Mouse (Mus musculus): Measurements from ENCODE around the gene Tmem215. TPM values are rescaled to one million over a fixed set of nuclear protein-coding genes. Genes with fewer than 3 reads are reported as not detected.

Gene Tmem215
- polyA plus RNA-seq (2015; fragmentation: Nextera tagmentation; extraction: Ambion mirVana) = 0.04 TPM in 1 of 2 replicates, not detected in the other

- DNase-seq (ENCODE audit: low spot score) = no peak
These were observed at the start of gene Tmem215 for GRCm38 (mm10) chr4:40471880-40472279. Tmem215 (plus strand) TSS chr4:40472180.

GRCm38 (mm10) chr4:40431916-40432315, 40.1 kb upstream of the Tmem215 start:
- DNase-seq (ENCODE audit: low spot score) = no peak

- no peak for DNase-seq (ENCODE audit: low spot score)
These were observed 38.6 kb upstream of the Tmem215 start for GRCm38 (mm10) chr4:40433379-40433778.

GRCm38 (mm10) chr4:40434388-40434787, 37.6 kb upstream of the Tmem215 start:
- DNase-seq (ENCODE audit: low spot score) = no peak

- DNase-seq (ENCODE audit: low spot score) = no peak
These were observed 28.4 kb upstream of the Tmem215 start for GRCm38 (mm10) chr4:40443565-40443964.

- no peak for DNase-seq (ENCODE audit: low spot score)
These were observed 935 bp downstream of the Tmem215 start for GRCm38 (mm10) chr4:40472700-40473530.

- no peak for DNase-seq (ENCODE audit: low spot score)
These were observed 1.9 kb downstream of the Tmem215 start for GRCm38 (mm10) chr4:40473911-40474310.

GRCm38 (mm10) chr4:40477963-40478362, 6.0 kb downstream of the Tmem215 start:
- DNase-seq (ENCODE audit: low spot score) = no peak

GRCm38 (mm10) chr4:40486546-40486945, 14.6 kb downstream of the Tmem215 start:
- no peak for DNase-seq (ENCODE audit: low spot score)

GRCm38 (mm10) chr4:40491731-40492130, 19.8 kb downstream of the Tmem215 start:
- no peak for DNase-seq (ENCODE audit: low spot score)

- DNase-seq (ENCODE audit: low spot score) = no peak
These were observed 24.4 kb downstream of the Tmem215 start for GRCm38 (mm10) chr4:40496354-40496753.

GRCm38 (mm10) chr4:40496828-40497227, 24.8 kb downstream of the Tmem215 start:
- no peak for DNase-seq (ENCODE audit: low spot score)

- DNase-seq (ENCODE audit: low spot score) = no peak
These were observed 28.0 kb downstream of the Tmem215 start for GRCm38 (mm10) chr4:40499812-40500591.

GRCm38 (mm10) chr4:40502459-40502858, 30.5 kb downstream of the Tmem215 start:
- no peak for DNase-seq (ENCODE audit: low spot score)

GRCm38 (mm10) chr4:40509534-40509933, 37.6 kb downstream of the Tmem215 start:
- no peak for DNase-seq (ENCODE audit: low spot score)

GRCm38 (mm10) chr4:40513235-40513634, 41.3 kb downstream of the Tmem215 start:
- DNase-seq (ENCODE audit: low spot score) = no peak

- DNase-seq (ENCODE audit: low spot score) = no peak
These were observed 46.8 kb downstream of the Tmem215 start for GRCm38 (mm10) chr4:40518545-40519324.
